Mouse (Mus musculus) forebrain, embryonic 12.5 days (tissue): Measurements from ENCODE around the gene Gm4491. TPM values are rescaled to one million over a fixed set of nuclear protein-coding genes. Genes with fewer than 3 reads are reported as not detected.

Source experiments
- ATAC-seq: fragments of 200-750 bp; cut with Nextera tagmentation; 2 replicates; pipeline ENCODE4 v1.8.0; 2017; ENCODE audit warnings: moderate TSS enrichment; ENCODE audit not compliant: low FRiP score
- H3K27ac ChIP-seq: fragments of 300-500 bp; sonication (generic); 2 replicates; pipeline ENCODE4 v1.5.1; 2016; ENCODE audit warnings: mild to moderate bottlenecking
- H3K27me3 ChIP-seq: fragments of 300-500 bp; sonication (generic); 2 replicates; pipeline ENCODE4 v1.6.1; 2016; ENCODE audit warnings: mild to moderate bottlenecking
- H3K36me3 ChIP-seq: fragments of 300-500 bp; sonication (generic); replicated peaks from 2 replicates; pipeline ENCODE4 v1.6.1; 2016; ENCODE audit warnings: mild to moderate bottlenecking
- H3K4me1 ChIP-seq: fragments of 300-500 bp; sonication (generic); 2 replicates; pipeline ENCODE4 v1.6.1; 2016
- H3K4me2 ChIP-seq: fragments of 300-500 bp; sonication (generic); 2 replicates; pipeline ENCODE4 v1.6.1; 2016; ENCODE audit warnings: mild to moderate bottlenecking, moderate library complexity
- H3K4me3 ChIP-seq: fragments of 300-500 bp; sonication (generic); replicated peaks from 2 replicates; pipeline ENCODE4 v1.5.1; 2016; ENCODE audit warnings: mild to moderate bottlenecking
- H3K9ac ChIP-seq: fragments of 300-500 bp; sonication (generic); 2 replicates; pipeline ENCODE4 v1.6.1; 2016; ENCODE audit warnings: mild to moderate bottlenecking
- H3K9me3 ChIP-seq: fragments of 300-500 bp; sonication (generic); 2 replicates; pipeline ENCODE4 v1.6.1; 2016
- WGBS: fragments of 180-500 bp; shearing (Covaris S2); methylation state at CpG from one replicate; pipeline ENCODE4 v1.1.7; 2016; 5-methylcytosine and 5-hydroxymethylcytosine counted together
- polyA plus RNA-seq: library from polyadenylated mRNA; unstranded; fragments of >200 nt; fragmentation: Nextera tagmentation; extraction: Ambion mirVana; gene quantifications from 2 replicates; pipeline ENCODE4 v1.2.1, GENCODE M21; 2016

Gene Gm4491
- polyA plus RNA-seq: not detected in 2 replicates

- Histone ChIP-seq H3K4me1 (peaks cover 11% of the 10 kb centered on the region), H3K9me3 (no peaks in the 10 kb centered on the region), H3K36me3 (no peaks in the 10 kb centered on the region), H3K4me2 (peak within 1 kb of the TSS; percentile 40), H3K4me3 (0 out of 2 replicates have a peak within 1 kb of the TSS, but pooled peaks have one; percentile 10), H3K9ac (no peak within 1 kb of the TSS), H3K27me3 (0 out of 2 replicates have a peak, but pooled peaks cover 4% of the 10 kb centered on the region), H3K27ac (no peak within 1 kb of the TSS)
- ATAC-seq: peak; percentile 57; the same call in 1 of the 2 replicates
- 7% methylated on average over 13 of the region's 13 CpGs for WGBS
Measured at GRCm38 (mm10) chr14:57115823-57116544, at the start of gene Gm4491. Gene Gm4491, minus strand, starts transcription at chr14:57115883.

DNA sequence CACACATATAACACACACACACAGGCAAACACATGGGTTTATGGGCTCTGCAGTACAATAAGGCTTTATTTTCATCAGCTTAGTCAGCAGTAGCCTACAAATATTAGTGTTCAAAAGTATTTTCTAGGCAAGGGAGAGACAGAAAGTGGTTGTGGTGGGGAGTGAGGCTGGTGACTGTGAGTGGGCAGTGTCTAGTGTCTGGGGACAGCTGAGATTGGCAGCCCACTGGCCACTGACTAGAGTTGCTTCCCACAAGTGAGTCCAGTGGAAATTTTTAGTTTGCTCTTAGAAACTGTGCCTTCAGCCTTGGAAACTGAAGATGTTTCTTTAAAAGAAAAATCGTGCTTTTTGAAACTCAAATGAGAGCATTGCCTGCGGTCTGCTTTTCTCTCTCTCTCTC lies 46.1 kb upstream of the Gm4491 start:
- 68% methylated on average over 2 of the region's 2 CpGs for WGBS
- Histone ChIP-seq H3K36me3 (no peaks in the 10 kb centered on the region), H3K27me3 (0 out of 2 replicates have a peak, but pooled peaks cover 4% of the 10 kb centered on the region), H3K4me1 (no peaks in the 10 kb centered on the region), H3K9ac (no peak overlapping the region), H3K4me3 (no peak overlapping the region), H3K27ac (no peak overlapping the region), H3K4me2 (no peak overlapping the region), H3K9me3 (no peaks in the 10 kb centered on the region)
- no peak for ATAC-seq

- no peaks in the 10 kb centered on the region for H3K4me1 ChIP-seq
- H3K27ac ChIP-seq: no peak overlapping the region
- 78% methylated on average over 4 of the region's 4 CpGs for WGBS
- no peak overlapping the region for H3K9ac ChIP-seq
- no peak overlapping the region for H3K4me2 ChIP-seq
- no peaks in the 10 kb centered on the region for H3K9me3 ChIP-seq
- H3K27me3 ChIP-seq: 0 out of 2 replicates have a peak, but pooled peaks cover 4% of the 10 kb centered on the region
- H3K4me3 ChIP-seq: no peak overlapping the region
- H3K36me3 ChIP-seq: no peaks in the 10 kb centered on the region
- ATAC-seq: no peak
Measured at GRCm38 (mm10) chr14:57161201-57161600, 45.5 kb upstream of the Gm4491 start.

DNA sequence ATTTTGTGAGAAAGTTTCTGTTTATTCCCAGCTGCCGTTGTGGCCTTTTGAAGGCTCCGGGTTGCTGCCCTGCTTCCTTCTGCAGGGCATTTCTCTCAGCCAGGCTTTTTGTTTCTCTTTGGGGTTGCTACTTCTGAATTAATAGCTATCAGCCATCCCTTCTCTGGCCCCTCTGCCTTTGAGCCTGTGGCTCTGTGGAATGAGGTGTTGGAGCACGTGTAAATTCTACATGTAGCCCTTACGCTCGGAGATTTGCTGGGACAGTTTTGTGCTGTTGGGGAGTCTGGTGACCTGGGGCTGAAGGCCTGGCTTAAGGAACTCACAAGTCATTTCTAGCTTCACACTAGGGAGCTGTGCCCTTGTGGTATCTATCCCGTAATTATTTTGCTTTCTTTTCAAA lies 39.2 kb upstream of the Gm4491 start:
- H3K27me3 ChIP-seq: no peaks in the 10 kb centered on the region
- H3K27ac ChIP-seq: no peak overlapping the region
- no peak for ATAC-seq
- 41% methylated on average over 6 of the region's 6 CpGs for whole genome bisulfite sequencing
- H3K9ac ChIP-seq: no peak overlapping the region
- no peak overlapping the region for H3K4me3 ChIP-seq
- H3K9me3 ChIP-seq: no peaks in the 10 kb centered on the region
- H3K4me1 ChIP-seq: 0 out of 2 replicates have a peak, but pooled peaks cover 4% of the 10 kb centered on the region
- no peaks in the 10 kb centered on the region for H3K36me3 ChIP-seq
- H3K4me2 ChIP-seq: no peak overlapping the region

DNA sequence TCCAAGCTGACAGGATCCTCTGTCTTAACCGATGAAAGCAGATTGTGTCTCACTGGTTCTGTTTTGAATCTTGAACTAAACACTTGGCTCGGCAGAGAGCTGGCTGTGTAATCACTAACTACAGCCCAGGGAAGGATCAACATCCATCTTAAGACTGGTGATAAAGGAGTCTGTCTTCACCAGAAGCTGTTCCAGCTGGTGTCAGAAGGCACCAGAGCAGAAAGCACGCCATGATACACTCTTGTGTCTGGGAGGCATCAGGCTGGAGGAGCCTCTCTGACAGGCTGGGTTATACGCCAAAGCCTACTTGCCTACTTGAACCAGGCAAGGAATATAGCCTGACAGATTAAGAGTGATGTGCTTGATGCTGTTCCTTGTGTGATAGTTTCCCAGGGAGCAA lies 30.1 kb upstream of the Gm4491 start:
- no peak overlapping the region for H3K4me2 ChIP-seq
- no peaks in the 10 kb centered on the region for H3K27me3 ChIP-seq
- H3K4me3 ChIP-seq: no peak overlapping the region
- WGBS: 70% methylated on average over 4 of the region's 4 CpGs
- H3K9me3 ChIP-seq: no peaks in the 10 kb centered on the region
- H3K36me3 ChIP-seq: no peaks in the 10 kb centered on the region
- no peak overlapping the region for H3K27ac ChIP-seq
- H3K4me1 ChIP-seq: no peaks in the 10 kb centered on the region
- no peak overlapping the region for H3K9ac ChIP-seq
- no peak for ATAC-seq

- H3K9ac ChIP-seq: no peak overlapping the region
- H3K9me3 ChIP-seq: no peaks in the 10 kb centered on the region
- no peak overlapping the region for H3K27ac ChIP-seq
- H3K4me1 ChIP-seq: peaks cover 15% of the 10 kb centered on the region
- H3K4me3 ChIP-seq: no peak overlapping the region
- H3K36me3 ChIP-seq: no peaks in the 10 kb centered on the region
- ATAC-seq: no peak
- H3K27me3 ChIP-seq: peaks cover 54% of the 10 kb centered on the region
- no peak overlapping the region for H3K4me2 ChIP-seq
- 58% methylated on average over 8 of the region's 8 CpGs for WGBS
Measured at GRCm38 (mm10) chr14:57135265-57135664, 19.6 kb upstream of the Gm4491 start.

- H3K4me1 ChIP-seq: peaks cover 15% of the 10 kb centered on the region
- no peaks in the 10 kb centered on the region for H3K9me3 ChIP-seq
- WGBS: 2% methylated on average over 33 of the region's 33 CpGs
- peak within 1 kb of the TSS; percentile 79 for H3K4me2 ChIP-seq
- H3K4me3 ChIP-seq: peak within 1 kb of the TSS; percentile 42
- H3K27ac ChIP-seq: no peak within 1 kb of the TSS
- ATAC-seq: no peak
- H3K9ac ChIP-seq: no peak within 1 kb of the TSS
- peaks cover 54% of the 10 kb centered on the region for H3K27me3 ChIP-seq
- no peaks in the 10 kb centered on the region for H3K36me3 ChIP-seq
Measured at GRCm38 (mm10) chr14:57133161-57133661, 17.5 kb upstream of the Gm4491 start, which contains the start of gene Gjb6. Gene Gjb6, minus strand, starts transcription at chr14:57133611.

GRCm38 (mm10) chr14:57127383-57127782 lies 11.7 kb upstream of the Gm4491 start:
- Histone ChIP-seq H3K9me3 (no peaks in the 10 kb centered on the region), H3K36me3 (no peaks in the 10 kb centered on the region), H3K4me1 (no peaks in the 10 kb centered on the region), H3K4me2 (no peak overlapping the region), H3K27ac (no peak overlapping the region), H3K27me3 (peaks cover 16% of the 10 kb centered on the region), H3K9ac (no peak overlapping the region), H3K4me3 (no peak overlapping the region)
- 76% methylated on average over 4 of the region's 4 CpGs for WGBS
- ATAC-seq: no peak

GRCm38 (mm10) chr14:57122295-57122694 lies 6.6 kb upstream of the Gm4491 start:
- H3K4me1 ChIP-seq: no peaks in the 10 kb centered on the region
- no peak overlapping the region for H3K4me3 ChIP-seq
- no peaks in the 10 kb centered on the region for H3K9me3 ChIP-seq
- no peak overlapping the region for H3K4me2 ChIP-seq
- WGBS: 83% methylated on average over 7 of the region's 7 CpGs
- 0 out of 2 replicates have a peak, but pooled peaks cover 4% of the 10 kb centered on the region for H3K27me3 ChIP-seq
- H3K36me3 ChIP-seq: no peaks in the 10 kb centered on the region
- ATAC-seq: no peak
- H3K27ac ChIP-seq: no peak overlapping the region
- no peak overlapping the region for H3K9ac ChIP-seq

DNA sequence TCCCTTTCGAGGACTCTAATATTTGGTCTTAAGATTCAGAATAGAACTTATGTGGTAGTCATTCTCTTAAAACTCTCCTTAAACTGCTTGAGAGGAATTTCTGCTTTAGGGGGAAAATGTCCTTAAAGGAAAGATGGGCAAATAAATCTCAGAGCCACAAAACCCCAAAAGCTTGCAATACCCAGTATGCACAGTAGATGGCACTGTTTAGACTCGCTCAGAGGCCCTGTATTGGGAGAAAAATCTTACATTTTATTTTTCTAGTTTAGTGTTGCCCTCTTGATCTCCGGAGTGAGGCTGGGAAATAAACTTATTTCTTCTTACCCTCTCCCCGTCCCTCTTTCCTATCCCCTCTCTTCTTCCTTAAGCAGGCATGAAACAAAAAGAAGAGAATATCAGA lies 6.5 kb downstream of the Gm4491 start:
- Histone ChIP-seq H3K27ac (no peak overlapping the region), H3K9me3 (no peaks in the 10 kb centered on the region), H3K27me3 (peaks cover 43% of the 10 kb centered on the region), H3K9ac (no peak overlapping the region), H3K4me3 (no peak overlapping the region), H3K36me3 (no peaks in the 10 kb centered on the region), H3K4me2 (no peak overlapping the region), H3K4me1 (peaks cover 8% of the 10 kb centered on the region)
- WGBS: 9% methylated on average over 4 of the region's 4 CpGs
- ATAC-seq: no peak

- no peaks in the 10 kb centered on the region for H3K36me3 ChIP-seq
- no peak overlapping the region for H3K27ac ChIP-seq
- 73% methylated on average over 5 of the region's 5 CpGs for WGBS
- ATAC-seq: no peak
- peaks cover 17% of the 10 kb centered on the region for H3K4me1 ChIP-seq
- H3K27me3 ChIP-seq: peaks cover 55% of the 10 kb centered on the region
- H3K9me3 ChIP-seq: no peaks in the 10 kb centered on the region
- no peak overlapping the region for H3K9ac ChIP-seq
- no peak overlapping the region for H3K4me2 ChIP-seq
- no peak overlapping the region for H3K4me3 ChIP-seq
Measured at GRCm38 (mm10) chr14:57107916-57108315, 7.8 kb downstream of the Gm4491 start.

GRCm38 (mm10) chr14:57107091-57107490 lies 8.6 kb downstream of the Gm4491 start:
- Histone ChIP-seq H3K27ac (no peak overlapping the region), H3K27me3 (peaks cover 64% of the 10 kb centered on the region), H3K9me3 (no peaks in the 10 kb centered on the region), H3K4me2 (no peak overlapping the region), H3K9ac (no peak overlapping the region), H3K4me3 (no peak overlapping the region), H3K4me1 (peaks cover 17% of the 10 kb centered on the region), H3K36me3 (no peaks in the 10 kb centered on the region)
- ATAC-seq: no peak
- WGBS: 80% methylated on average over 8 of the region's 8 CpGs

GRCm38 (mm10) chr14:57105721-57106120 lies 10.0 kb downstream of the Gm4491 start:
- no peak for ATAC-seq
- 45% methylated on average over 11 of the region's 11 CpGs for WGBS

More at GRCm38 (mm10) chr14:57105721-57106120, 10.0 kb downstream of the Gm4491 start:
- Histone ChIP-seq H3K27me3 (peaks cover 70% of the 10 kb centered on the region), H3K4me1 (peaks cover 17% of the 10 kb centered on the region), H3K9ac (no peak overlapping the region), H3K4me3 (no peak overlapping the region), H3K4me2 (no peak overlapping the region), H3K27ac (no peak overlapping the region), H3K36me3 (no peaks in the 10 kb centered on the region), H3K9me3 (no peaks in the 10 kb centered on the region)
